Mouse (Mus musculus) liver, adult 2 months (tissue): Measurements from ENCODE around the gene Pfkl. TPM values are rescaled to one million over a fixed set of nuclear protein-coding genes. Genes with fewer than 3 reads are reported as not detected.
"Not testable (repeated sequence)": the region's sequence is repeated elsewhere in the genome, so short reads cannot be mapped to it uniquely, and the experiment has no call there.

Source experiments
- DNase-seq: peaks from one replicate; pipeline ENCODE4 v3.0.0-alpha.2; 2011; ENCODE audit warnings: low read depth, low spot score; ENCODE audit errors: extremely low read depth
- H3K27ac ChIP-seq: fragments of 200-500 bp; replicated peaks from 2 replicates; pipeline ENCODE4 v1.5.1; 2012; ENCODE audit warnings: low read depth, mild to moderate bottlenecking, control low read depth, inconsistent platforms, low read length; ENCODE audit not compliant: insufficient read depth
- H3K27me3 ChIP-seq: fragments of 200-500 bp; 2 replicates; pipeline ENCODE4 v1.6.1; 2012; ENCODE audit warnings: mild to moderate bottlenecking, moderate library complexity, low read length, inconsistent platforms; ENCODE audit not compliant: control insufficient read depth, insufficient read depth
- H3K36me3 ChIP-seq: fragments of 200-500 bp; 2 replicates; pipeline ENCODE4 v1.6.1; 2012; ENCODE audit warnings: low read length, inconsistent platforms; ENCODE audit not compliant: control insufficient read depth, insufficient read depth
- H3K4me1 ChIP-seq: fragments of 200-500 bp; 2 replicates; pipeline ENCODE4 v1.6.1; 2011; ENCODE audit warnings: low read length; ENCODE audit not compliant: control insufficient read depth, insufficient read depth
- H3K4me3 ChIP-seq: fragments of 200-500 bp; 2 replicates; pipeline ENCODE4 v1.5.1; 2011; ENCODE audit warnings: low read depth, mild to moderate bottlenecking, control low read depth, low read length, moderate library complexity; ENCODE audit not compliant: insufficient read depth
- H3K79me2 ChIP-seq: fragments of 200-500 bp; 2 replicates; pipeline ENCODE4 v1.6.1; 2012; ENCODE audit warnings: inconsistent platforms, mild to moderate bottlenecking, low read length, moderate library complexity; ENCODE audit not compliant: control insufficient read depth, insufficient read depth
- H3K9ac ChIP-seq: fragments of 200-500 bp; 2 replicates; pipeline ENCODE4 v1.6.1; 2012; ENCODE audit warnings: low read depth, mild to moderate bottlenecking, control low read depth, inconsistent platforms, low read length
- CTCF ChIP-seq: fragments of 200-500 bp; IDR thresholded peaks from 2 replicates; pipeline ENCODE4 v1.5.1; 2011; ENCODE audit warnings: low read depth, low read length, control low read depth
- POLR2A ChIP-seq: fragments of 200-500 bp; IDR thresholded peaks from 2 replicates; pipeline ENCODE4 v1.6.1; 2011; ENCODE audit warnings: low read length, control low read depth; ENCODE audit not compliant: insufficient read depth; ENCODE audit errors: extremely low read depth
- WGBS: fragments of 180-500 bp; shearing (Covaris S2); methylation state at CpG from one replicate; pipeline ENCODE4 v1.1.7; 2018; 5-methylcytosine and 5-hydroxymethylcytosine counted together
- polyA plus RNA-seq: library from polyadenylated mRNA; depleted of rRNA; stranded (reverse); fragments of >200 nt; gene quantifications from 2 replicates; pipeline ENCODE4 v1.2.3, GENCODE M21; 2012
- total RNA-seq: library from RNA; depleted of rRNA; stranded (reverse); fragments of >200 nt; gene quantifications from 2 replicates; pipeline ENCODE4 v1.2.3, GENCODE M21; 2014

The Pfkl gene
- total and polyA plus RNA-seq, 2 experiments, result 17.5 to 38.6 TPM

DNA sequence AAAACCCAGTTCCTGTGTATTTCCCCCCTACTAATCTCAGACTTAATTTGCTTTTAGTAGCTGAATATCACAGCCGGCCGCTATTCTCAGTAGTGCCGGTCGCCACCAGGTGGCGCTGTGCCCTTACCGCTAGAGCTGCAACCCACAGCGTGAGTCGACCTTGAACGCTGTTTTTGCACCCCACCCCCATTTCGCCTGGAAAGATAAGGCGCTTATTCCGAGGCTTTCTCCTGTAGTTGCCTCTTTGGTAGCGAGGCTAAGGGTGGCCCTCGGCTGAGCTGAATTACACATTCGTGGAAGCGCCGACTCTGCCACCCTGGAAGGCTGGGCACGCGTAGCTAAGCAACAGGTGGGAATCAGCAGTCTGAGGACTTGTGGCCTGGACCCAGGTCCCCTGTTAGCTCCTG is 8.9 kb upstream of the Pfkl start:
- Histone ChIP-seq H3K4me3 (no peak overlapping the region), H3K27me3 (no peaks in the 10 kb centered on the region), H3K36me3 (no peaks in the 10 kb centered on the region), H3K9ac (no peak overlapping the region), H3K4me1 (0 out of 2 replicates have a peak, but pooled peaks cover 4% of the 10 kb centered on the region), H3K79me2 (no peaks in the 10 kb centered on the region), H3K27ac (no peak overlapping the region)
- 21% methylated on average over 19 of the region's 19 CpGs for WGBS
- TF ChIP-seq POLR2A (no peak), CTCF (peak; percentile 96)
- DNase-seq, result peak; percentile 69

DNA sequence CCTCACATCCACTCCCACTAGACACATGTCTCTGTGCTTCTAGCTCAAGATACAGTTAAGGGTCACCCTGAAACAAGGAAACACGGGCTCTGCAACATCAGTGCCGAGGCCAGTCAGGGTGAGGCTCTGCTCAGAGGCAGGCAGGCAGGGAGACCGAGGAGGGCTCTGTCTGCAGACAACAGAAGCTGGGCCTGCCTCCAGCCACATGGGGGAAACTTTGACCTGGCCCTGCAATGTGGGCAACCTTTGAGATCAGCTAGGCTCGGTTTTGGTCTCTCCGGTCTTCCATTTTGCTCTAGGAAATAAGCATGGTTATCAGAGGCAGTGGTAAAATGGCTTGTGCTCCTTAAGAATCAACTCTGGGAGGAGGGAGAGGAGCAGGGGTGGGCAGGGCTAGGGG is 6.5 kb upstream of the Pfkl start:
- 0 out of 2 replicates have a peak, but pooled peaks cover 4% of the 10 kb centered on the region for H3K4me1 ChIP-seq
- 30% methylated on average over 5 of the region's 5 CpGs for WGBS
- DNase-seq, result peak; percentile 53
- H3K4me3 ChIP-seq, result no peak overlapping the region
- no peaks in the 10 kb centered on the region for H3K27me3 ChIP-seq
- no peaks in the 10 kb centered on the region for H3K79me2 ChIP-seq
- no peak overlapping the region for H3K27ac ChIP-seq
- TF ChIP-seq POLR2A, result no peak
- TF ChIP-seq CTCF, result no peak
- no peak overlapping the region for H3K9ac ChIP-seq
- H3K36me3 ChIP-seq, result no peaks in the 10 kb centered on the region

DNA sequence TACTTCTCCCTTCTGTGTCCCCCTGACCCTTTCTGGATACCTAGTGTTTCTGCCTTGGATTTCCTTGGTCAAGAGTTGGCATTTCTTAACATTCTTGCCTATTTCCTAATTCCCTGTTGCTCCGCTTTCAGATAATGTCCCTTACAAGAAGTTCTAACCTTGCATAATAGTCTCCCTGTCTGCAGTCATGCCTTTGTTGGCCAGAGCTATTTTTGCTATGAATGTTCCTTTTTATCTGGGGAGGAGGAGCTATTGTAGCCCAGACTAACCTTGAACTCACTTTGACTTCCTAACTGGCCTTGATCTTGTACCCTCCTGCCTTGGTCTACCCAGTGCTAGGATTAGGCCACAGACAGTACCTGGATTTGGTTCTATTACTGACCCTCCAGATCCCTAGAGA is 5.6 kb upstream of the Pfkl start:
- no peak overlapping the region for H3K27ac ChIP-seq
- H3K4me1 ChIP-seq, result 0 out of 2 replicates have a peak, but pooled peaks cover 4% of the 10 kb centered on the region
- no peak overlapping the region for H3K4me3 ChIP-seq
- H3K27me3 ChIP-seq, result no peaks in the 10 kb centered on the region
- no peaks in the 10 kb centered on the region for H3K36me3 ChIP-seq
- H3K79me2 ChIP-seq, result no peaks in the 10 kb centered on the region
- H3K9ac ChIP-seq, result no peak overlapping the region
- 60% methylated on average over 1 of the region's 1 CpGs for WGBS
- DNase-seq, result peak; percentile 50
- TF ChIP-seq CTCF (no peak), POLR2A (no peak)

DNA sequence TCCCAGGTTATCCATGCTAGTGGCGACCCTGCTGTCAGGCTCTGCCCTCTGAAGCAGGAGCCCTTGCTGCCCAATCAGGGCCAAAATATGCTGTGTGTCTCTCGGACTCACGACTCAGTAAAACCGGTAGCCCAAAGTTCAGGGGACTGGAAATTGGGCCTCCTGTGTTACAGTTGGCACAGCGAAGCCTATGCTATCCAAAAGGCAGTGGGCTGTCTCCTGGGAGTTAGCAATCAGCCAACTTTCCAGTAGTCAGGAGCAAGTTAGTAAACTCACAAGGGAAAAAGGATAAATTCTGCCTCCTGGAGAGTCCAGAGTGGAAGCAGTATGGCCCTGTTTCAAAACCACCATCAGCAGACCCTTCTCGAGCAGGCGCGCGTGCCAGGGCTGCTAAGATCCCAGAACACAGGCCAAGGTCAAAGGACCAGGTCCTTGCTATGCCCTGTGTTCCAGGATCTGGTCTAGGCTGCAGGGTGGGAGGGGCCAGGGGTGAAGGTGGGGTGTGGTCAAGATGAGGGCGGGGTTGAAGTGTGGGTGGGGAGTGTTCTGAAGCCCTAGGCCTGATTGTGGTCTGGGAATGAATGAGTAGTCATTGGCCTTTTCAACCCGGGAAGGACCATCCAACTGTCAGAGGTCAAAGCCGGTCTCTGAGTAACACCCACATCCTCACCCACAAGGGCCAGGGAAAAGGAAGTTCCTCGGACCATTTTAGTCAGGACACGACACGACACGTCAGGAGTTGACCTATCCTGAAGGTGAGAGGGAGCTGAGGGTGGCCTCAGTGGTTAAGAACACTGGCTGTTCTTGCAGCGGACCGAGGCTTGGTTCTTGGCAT is 3.0 kb upstream of the Pfkl start:
- no peaks in the 10 kb centered on the region for H3K27me3 ChIP-seq
- DNase-seq, result peak; percentile 63
- H3K9ac ChIP-seq, result no peak overlapping the region
- H3K27ac ChIP-seq, result no peak overlapping the region
- 86% methylated on average over 18 of the region's 18 CpGs for WGBS
- no peaks in the 10 kb centered on the region for H3K36me3 ChIP-seq
- 0 out of 2 replicates have a peak, but pooled peaks cover under 1% of the 10 kb centered on the region for H3K79me2 ChIP-seq
- no peak overlapping the region for H3K4me3 ChIP-seq
- TF ChIP-seq POLR2A (no peak), CTCF (no peak)
- H3K4me1 ChIP-seq, result peaks cover 13% of the 10 kb centered on the region

DNA sequence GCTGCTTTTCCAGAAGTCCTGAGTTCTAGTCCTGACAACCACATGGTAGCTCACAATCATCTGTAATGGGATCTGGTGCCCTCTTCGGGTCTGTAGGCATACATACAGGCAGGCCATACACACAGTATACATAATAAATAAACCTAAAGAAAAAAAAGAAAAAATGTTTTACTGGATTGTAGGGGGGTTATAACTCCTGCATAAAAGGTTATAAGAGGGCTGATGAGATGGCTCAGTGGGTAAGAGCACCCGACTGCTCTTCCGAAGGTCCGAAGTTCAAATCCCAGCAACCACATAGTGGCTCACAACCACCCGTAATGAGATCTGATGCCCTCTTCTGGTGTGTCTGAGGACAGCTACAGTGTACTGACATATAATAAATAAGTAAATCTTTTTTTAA is 1.2 kb upstream of the Pfkl start:
- H3K36me3 ChIP-seq, H3K27me3 ChIP-seq, DNase-seq, H3K79me2 ChIP-seq, H3K9ac ChIP-seq, H3K27ac ChIP-seq, H3K4me3 ChIP-seq: not testable (repeated sequence)
- H3K4me1 ChIP-seq, result peaks cover 13% of the 10 kb centered on the region
- WGBS, result 92% methylated on average over 5 of the region's 5 CpGs

DNA sequence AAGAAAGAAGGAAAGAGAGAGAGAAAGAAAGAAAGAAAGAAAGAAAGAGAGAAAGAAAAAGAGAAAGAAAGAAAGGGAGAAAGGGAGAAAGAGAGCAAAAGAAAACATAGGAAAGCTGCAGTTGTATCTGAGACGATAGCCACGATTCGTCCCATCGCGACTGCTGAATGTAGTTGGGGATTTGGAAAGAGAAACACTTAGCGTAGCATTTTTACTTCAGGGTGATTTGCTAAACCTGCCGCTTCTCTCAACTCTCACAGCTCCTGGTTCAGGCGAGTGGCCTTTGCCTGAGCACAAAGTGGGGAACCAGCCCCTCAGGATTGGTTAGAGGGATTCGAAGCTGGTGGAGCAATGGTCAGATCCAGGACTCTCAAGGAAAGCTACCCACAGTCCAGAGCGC is 452 bp upstream of the Pfkl start:
- Histone ChIP-seq H3K9ac (no peak overlapping the region), H3K79me2 (peaks cover 7% of the 10 kb centered on the region; the same call in 1 of the 2 replicates), H3K27me3 (no peaks in the 10 kb centered on the region), H3K27ac (no peak overlapping the region), H3K36me3 (no peaks in the 10 kb centered on the region), H3K4me1 (peaks cover 13% of the 10 kb centered on the region), H3K4me3 (no peak overlapping the region)
- DNase-seq, result peak; percentile 15
- no peak for TF ChIP-seq POLR2A
- TF ChIP-seq CTCF, result no peak
- 26% methylated on average over 10 of the region's 10 CpGs for whole genome bisulfite sequencing
